Mouse (Mus musculus): ENCODE measurements around the gene Pdgfa. TPM values are rescaled to one million over a fixed set of nuclear protein-coding genes. Genes with fewer than 3 reads are reported as not detected.

Pdgfa gene
- polyA plus RNA-seq, 1 experiment from 2014 or later: 17.6 TPM

DNA sequence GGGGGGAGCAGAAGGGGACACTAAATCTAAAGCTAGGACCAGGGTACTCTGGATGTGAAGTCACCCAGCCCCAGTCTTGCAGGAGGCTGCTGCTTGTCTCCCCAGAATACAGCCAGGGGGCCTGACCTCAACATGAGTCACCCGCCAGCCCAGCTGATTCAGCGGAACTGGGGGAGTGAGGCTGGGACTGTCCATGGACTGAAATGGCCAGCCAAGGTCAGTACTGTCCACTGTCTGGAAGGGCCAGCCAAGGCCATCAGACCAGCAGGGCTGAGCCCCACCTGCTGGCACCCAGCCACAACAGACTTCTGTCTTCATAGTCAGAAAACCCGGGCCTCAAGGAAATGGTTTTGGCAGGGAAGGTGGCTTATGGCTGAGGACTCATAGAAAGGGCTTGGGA lies 17.9 kb upstream of the Pdgfa start:
- Histone ChIP-seq H3K4me3 (no peak overlapping the region), H3K27ac (replicated peaks) (no peak overlapping the region), H3K27me3 (no peaks in the 10 kb centered on the region), H3K36me3 (peaks cover 31% of the 10 kb centered on the region), H3K9me3 (no peaks in the 10 kb centered on the region), H3K4me1 (replicated peaks) (no peaks in the 10 kb centered on the region), H3K4me2 (no peak overlapping the region), H3K9ac (no peak overlapping the region)
- ATAC-seq (ENCODE audit: low read depth): peak; percentile 43; the same call in 1 of the 2 replicates
- 77% methylated on average over 3 of the region's 3 CpGs for WGBS

DNA sequence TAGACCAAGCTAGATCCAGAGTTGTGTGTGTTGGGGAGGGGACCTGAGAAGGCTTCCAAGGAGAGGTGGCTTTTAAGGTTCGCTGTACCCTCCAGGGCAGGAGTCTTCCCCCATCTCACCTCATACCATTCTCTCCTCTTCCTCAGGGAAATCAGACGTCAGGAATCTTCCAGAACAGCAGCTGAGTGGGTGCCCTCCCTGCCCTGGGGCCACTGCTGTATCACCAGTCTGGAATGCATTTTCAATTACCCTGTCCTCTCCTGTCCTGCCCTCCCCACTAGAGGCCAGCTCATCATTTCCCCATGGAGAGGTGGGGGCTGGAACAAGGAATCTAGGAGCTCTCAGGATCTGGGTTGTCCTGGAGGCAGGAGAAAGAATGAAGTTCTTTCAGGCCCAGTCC lies 13.5 kb upstream of the Pdgfa start:
- H3K9me3 ChIP-seq: no peaks in the 10 kb centered on the region
- no peak overlapping the region for H3K27ac ChIP-seq (replicated peaks)
- H3K4me1 ChIP-seq (replicated peaks): no peaks in the 10 kb centered on the region
- 66% methylated on average over 2 of the region's 2 CpGs for WGBS
- no peak overlapping the region for H3K9ac ChIP-seq
- no peak overlapping the region for H3K4me3 ChIP-seq
- no peak overlapping the region for H3K4me2 ChIP-seq
- ATAC-seq (ENCODE audit: low read depth): no peak
- H3K27me3 ChIP-seq: 0 out of 2 replicates have a peak, but pooled peaks cover 6% of the 10 kb centered on the region
- H3K36me3 ChIP-seq: no peaks in the 10 kb centered on the region

DNA sequence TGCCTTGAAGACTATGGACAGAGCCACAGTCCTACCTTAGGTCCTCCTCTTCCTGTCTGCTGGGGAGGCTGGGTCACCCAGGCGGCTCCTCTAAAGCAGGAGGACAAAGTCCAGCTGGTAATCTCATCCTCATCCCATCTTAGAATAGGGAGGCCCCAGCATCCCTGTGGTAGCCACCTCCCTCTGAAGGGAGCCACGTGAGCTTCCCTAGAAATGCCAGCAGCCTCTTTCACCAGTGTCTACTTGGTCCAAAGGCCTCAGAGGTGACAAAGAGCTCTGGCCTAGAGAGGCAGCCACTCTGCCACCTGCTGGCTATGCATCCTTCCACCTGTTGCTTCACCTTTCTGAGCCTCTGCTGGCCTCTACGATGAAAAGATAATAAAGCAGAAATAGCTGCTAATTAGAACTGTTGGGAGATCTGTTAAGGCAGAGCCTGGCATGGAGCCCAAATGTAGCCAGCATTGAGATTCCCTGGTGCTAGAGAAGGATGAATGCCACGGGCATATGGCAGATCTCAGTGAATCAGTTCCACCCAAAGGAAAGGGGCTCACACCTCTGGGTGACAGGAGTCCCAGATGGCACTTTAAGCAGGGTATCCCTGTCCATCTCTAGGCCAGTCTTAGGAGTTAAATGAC lies 10.1 kb upstream of the Pdgfa start:
- 0 out of 2 replicates have a peak, but pooled peaks cover under 1% of the 10 kb centered on the region for H3K9me3 ChIP-seq
- no peaks in the 10 kb centered on the region for H3K4me1 ChIP-seq (replicated peaks)
- H3K4me2 ChIP-seq: no peak overlapping the region
- H3K27ac ChIP-seq (replicated peaks): no peak overlapping the region
- no peak overlapping the region for H3K4me3 ChIP-seq
- no peak for ATAC-seq (ENCODE audit: low read depth)
- H3K36me3 ChIP-seq: no peaks in the 10 kb centered on the region
- 0 out of 2 replicates have a peak, but pooled peaks cover 9% of the 10 kb centered on the region for H3K27me3 ChIP-seq
- 55% methylated on average over 4 of the region's 4 CpGs for WGBS
- H3K9ac ChIP-seq: no peak overlapping the region

DNA sequence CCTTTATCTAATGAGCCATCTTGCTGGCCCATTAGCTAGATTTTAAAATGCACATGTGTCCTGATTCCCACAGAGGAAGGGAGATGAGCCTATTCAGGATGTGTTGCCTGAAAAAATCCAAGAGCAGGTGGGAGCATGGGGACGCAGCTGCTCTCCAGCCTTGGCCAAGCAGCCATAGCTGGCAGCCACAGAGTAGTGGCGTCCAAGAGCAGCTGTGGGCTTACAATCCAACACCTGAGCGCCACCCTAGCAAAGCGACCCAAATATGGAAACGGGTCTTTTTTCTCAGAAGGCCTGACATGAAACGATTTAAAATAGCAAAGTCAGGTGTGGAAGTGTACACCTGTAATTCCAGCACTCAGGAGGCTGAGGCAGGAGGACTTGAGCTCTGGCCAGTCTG lies 7.4 kb upstream of the Pdgfa start:
- WGBS: 81% methylated on average over 6 of the region's 6 CpGs
- H3K9me3 ChIP-seq: 0 out of 2 replicates have a peak, but pooled peaks cover 4% of the 10 kb centered on the region
- H3K4me2 ChIP-seq: no peak overlapping the region
- ATAC-seq (ENCODE audit: low read depth): no peak
- H3K9ac ChIP-seq: no peak overlapping the region
- no peaks in the 10 kb centered on the region for H3K4me1 ChIP-seq (replicated peaks)
- H3K4me3 ChIP-seq: no peak overlapping the region
- peaks cover 22% of the 10 kb centered on the region for H3K27me3 ChIP-seq
- H3K36me3 ChIP-seq: no peaks in the 10 kb centered on the region
- no peak overlapping the region for H3K27ac ChIP-seq (replicated peaks)

DNA sequence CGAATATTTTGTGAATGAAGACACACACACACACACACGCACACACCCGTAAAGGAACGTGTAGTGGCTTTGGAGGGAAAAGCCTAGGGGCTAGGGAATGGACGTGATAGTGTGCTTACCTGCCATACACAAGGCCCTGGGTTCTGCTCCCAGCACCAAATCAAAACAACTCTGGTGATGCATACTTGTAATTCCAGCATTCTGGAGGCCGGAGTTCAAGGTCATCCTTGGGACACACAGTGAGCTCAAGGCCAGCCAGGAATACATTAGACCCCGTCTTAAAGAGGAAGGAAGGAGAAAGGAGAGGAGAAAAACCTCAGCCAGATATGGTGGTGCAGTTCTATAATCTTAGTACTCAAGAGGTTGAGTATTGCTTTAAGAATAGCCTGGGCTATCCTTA lies 2.5 kb upstream of the Pdgfa start:
- WGBS: 75% methylated on average over 7 of the region's 7 CpGs
- ATAC-seq (ENCODE audit: low read depth): no peak
- no peak overlapping the region for H3K4me2 ChIP-seq
- no peak overlapping the region for H3K27ac ChIP-seq (replicated peaks)
- no peaks in the 10 kb centered on the region for H3K36me3 ChIP-seq
- H3K4me1 ChIP-seq (replicated peaks): peaks cover 38% of the 10 kb centered on the region
- no peak overlapping the region for H3K9ac ChIP-seq
- no peak overlapping the region for H3K4me3 ChIP-seq
- H3K27me3 ChIP-seq: peaks cover 48% of the 10 kb centered on the region
- H3K9me3 ChIP-seq: 0 out of 2 replicates have a peak, but pooled peaks cover 4% of the 10 kb centered on the region

DNA sequence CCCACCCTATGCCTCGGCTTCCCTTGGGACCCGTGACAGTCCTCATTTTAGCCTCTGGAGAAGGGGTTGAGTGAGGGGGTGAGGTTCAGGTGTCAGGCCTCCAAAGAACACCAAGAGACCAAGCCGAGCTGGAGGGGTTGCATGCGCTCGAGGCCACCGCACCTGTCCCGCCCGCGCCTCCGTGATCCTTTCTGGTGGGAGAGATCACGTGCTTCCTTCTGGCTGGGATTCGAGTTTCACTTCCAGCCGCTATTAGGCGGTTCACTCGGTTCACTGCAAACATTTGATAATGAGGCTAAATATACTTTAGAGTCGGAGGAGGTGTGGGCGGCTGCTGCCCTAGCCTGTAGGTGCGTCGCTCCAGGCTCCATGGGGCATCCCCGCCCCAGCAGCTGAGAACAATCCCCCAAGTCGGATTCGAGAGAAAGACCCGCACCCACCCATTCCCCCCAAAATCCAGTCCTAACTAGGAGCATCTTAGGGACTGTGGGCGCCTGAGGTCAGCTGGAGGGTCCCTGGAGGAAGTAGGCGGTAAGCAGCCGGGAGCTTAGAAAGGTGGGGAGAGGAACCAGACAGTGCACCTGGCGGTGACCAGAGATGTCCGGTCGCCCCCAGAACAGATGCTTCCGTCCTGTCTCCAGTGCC lies 888 bp upstream of the Pdgfa start:
- H3K4me2 ChIP-seq: peak overlapping the region; percentile 96
- peak overlapping the region; percentile 53 for H3K9ac ChIP-seq
- WGBS: under 1% methylated on average over 30 of the region's 30 CpGs
- H3K36me3 ChIP-seq: no peaks in the 10 kb centered on the region
- peaks cover 54% of the 10 kb centered on the region for H3K4me1 ChIP-seq (replicated peaks)
- no peak for ATAC-seq (ENCODE audit: low read depth)
- no peak overlapping the region for H3K27ac ChIP-seq (replicated peaks)
- H3K27me3 ChIP-seq: peaks cover 60% of the 10 kb centered on the region
- H3K4me3 ChIP-seq: peak overlapping the region; percentile 28
- 0 out of 2 replicates have a peak, but pooled peaks cover 4% of the 10 kb centered on the region for H3K9me3 ChIP-seq

DNA sequence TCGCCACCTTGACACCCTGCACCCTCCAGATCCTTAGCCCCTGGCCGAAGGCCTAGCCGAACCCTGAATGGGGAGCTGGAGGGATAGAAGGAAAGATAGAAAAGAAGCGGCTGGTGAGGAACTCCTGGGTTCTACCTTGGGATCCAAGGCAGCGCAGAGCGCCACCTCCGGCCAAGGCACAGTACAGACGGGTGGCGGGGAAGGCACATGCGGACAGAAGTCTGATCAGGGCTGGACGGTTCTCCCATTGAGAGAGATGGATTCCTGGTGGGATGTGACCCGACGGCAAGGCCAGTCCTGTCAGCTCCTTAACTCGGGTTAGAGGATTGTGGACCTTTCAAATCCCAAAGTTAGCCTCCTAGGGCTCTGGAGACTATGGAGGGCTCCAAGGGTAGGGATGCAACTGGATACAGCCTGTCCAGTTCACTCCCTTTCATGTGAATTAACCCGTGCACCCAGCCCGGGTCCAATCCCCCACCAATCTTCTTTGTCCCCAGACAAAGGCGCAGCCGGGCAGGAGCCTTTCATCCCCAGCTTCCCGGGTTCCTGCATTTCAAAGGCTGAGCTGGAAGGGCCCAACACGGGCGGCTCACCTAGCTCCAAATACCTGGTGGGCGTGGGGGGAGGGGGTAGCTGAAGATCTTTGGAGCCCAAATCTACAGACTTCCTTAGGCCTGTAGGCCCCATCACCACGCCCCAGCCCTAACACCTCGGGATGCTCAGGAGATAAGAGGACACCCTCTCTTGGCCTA lies 672 bp downstream of the Pdgfa start:
- H3K9ac ChIP-seq: peak overlapping the region; percentile 90
- peak overlapping the region; percentile 77 for H3K4me3 ChIP-seq
- H3K36me3 ChIP-seq: no peaks in the 10 kb centered on the region
- no peak for ATAC-seq (ENCODE audit: low read depth)
- no peaks in the 10 kb centered on the region for H3K9me3 ChIP-seq
- peaks cover 68% of the 10 kb centered on the region for H3K4me1 ChIP-seq (replicated peaks)
- 2% methylated on average over 24 of the region's 24 CpGs for WGBS
- H3K27ac ChIP-seq (replicated peaks): peak overlapping the region; percentile 93; the same call in 1 of the 2 replicates
- H3K27me3 ChIP-seq: peaks cover 76% of the 10 kb centered on the region
- peak overlapping the region; percentile 96 for H3K4me2 ChIP-seq

DNA sequence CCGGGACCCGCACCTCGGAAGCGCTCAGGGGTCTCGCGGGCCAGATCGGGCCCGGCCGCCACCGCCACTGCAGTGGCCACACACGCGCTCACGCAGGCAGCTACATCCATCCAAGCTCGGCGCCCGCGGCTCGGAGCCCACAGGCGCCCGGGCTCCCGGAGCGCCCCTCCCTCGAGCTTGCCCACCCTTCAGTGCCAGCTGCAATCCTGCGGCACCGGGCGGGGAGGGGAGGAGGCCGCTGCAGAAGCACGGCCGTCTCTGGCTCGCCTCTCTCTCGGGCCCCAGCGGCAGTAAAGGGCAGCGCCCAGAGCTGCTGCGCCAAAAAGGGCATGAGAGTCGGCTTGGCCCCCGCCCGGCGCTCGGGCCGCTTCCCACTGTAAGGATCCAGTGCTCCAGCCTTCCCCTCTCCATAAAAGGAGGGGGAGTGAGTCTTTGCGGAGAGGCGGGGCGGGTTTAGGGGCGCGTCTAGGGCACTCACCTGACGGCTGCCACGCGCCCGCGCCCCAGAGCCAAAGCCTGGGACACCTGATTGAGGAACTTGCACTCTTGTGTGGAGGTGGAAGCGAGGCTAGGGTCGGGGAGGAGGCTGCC lies 1.4 kb downstream of the Pdgfa start:
- peaks cover 79% of the 10 kb centered on the region for H3K27me3 ChIP-seq
- peak overlapping the region; percentile 93 for H3K27ac ChIP-seq (replicated peaks)
- H3K4me1 ChIP-seq (replicated peaks): peaks cover 75% of the 10 kb centered on the region
- H3K36me3 ChIP-seq: no peaks in the 10 kb centered on the region
- under 1% methylated on average over 50 of the region's 52 CpGs for WGBS
- peak; percentile 58 for ATAC-seq (ENCODE audit: low read depth)
- H3K9me3 ChIP-seq: no peaks in the 10 kb centered on the region
- H3K4me3 ChIP-seq: peak overlapping the region; percentile 77
- H3K9ac ChIP-seq: peak overlapping the region; percentile 90
- H3K4me2 ChIP-seq: peak overlapping the region; percentile 96

DNA sequence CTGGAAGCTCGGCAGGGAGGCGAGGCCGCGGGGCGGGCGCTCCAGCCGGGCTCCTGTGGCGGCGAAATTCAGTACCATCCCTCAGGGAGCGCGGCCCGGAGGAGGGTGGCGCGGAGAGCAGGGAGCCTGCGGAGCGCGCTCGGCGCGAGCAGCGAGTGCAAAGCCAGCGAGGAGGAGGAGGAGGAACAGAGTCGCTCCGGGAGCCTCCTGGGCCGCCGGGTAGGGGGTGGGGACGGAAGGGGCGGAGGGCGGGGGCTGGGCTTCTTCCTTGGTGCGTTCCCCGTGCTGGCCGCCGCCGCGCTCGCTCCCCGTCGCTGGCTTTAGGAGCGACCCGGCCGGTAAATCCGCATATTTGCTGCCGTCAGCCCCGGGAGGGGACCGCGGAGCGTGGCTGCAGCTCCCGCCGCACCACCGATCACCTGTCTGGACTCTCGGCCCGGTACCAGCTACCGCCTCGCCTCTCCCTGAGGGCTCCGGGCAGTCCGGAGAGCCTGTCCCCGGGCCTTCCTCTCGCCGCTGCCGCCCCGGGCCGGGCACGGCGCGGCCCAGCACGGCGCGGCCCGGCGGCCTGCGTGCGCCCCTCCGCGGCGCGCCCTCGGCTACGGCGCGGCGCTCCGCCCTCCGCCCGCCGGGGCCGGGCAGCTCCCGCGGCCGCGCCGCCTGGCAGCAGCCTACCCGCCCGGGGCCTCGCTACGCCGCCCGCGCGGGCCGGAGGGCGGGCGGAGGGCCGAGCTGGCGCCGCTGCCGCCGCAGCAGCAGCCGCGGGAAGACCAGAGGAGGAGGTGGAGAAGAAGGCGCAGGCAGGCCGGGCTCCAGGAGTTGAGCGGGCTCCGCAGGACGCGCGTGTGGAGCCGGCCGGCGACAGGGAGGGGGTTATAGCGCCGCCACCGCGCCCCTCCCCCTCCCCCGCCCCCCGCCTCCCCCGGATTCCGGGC lies 2.1 kb downstream of the Pdgfa start:
- ATAC-seq (ENCODE audit: low read depth): peak; percentile 47
- Histone ChIP-seq H3K4me2 (peak overlapping the region; percentile 96), H3K36me3 (no peaks in the 10 kb centered on the region), H3K4me1 (replicated peaks) (peaks cover 79% of the 10 kb centered on the region), H3K4me3 (peak overlapping the region; percentile 77), H3K9me3 (no peaks in the 10 kb centered on the region), H3K27ac (replicated peaks) (peak overlapping the region; percentile 93), H3K27me3 (peaks cover 74% of the 10 kb centered on the region), H3K9ac (peak overlapping the region; percentile 90)
- under 1% methylated on average over 98 of the region's 127 CpGs for WGBS

DNA sequence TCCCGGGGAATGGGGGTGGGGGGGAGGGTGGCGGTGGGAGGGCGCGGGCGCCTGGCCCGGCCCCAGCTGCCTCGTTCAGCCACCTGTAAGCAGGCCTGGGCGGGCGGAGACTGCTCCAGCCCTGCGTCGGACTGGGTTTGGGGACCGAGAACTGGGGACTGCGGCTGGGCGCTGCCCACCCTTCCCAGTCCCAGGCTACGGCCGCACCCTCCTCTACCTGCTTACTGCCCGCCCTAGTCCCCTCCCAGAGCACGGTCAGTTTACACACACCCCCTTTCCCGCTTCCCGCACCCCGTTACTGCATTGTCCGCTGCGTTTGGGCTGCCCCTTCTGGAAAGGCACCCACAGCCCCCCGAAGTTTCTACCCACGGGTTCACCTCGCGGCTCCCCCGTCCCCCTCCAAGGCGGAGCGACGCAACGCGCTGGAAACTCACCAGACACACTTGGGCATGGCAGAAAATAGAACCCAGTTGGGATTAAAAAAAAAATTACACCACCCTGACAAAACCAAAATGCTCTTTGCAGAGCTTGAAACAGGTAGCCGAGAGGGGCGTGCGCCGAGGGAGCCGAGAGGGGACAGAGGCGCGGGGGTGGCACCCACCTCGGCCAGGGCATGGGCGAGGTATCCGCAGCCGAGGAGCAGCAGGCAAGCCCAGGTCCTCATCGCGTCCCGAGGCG lies 2.9 kb downstream of the Pdgfa start:
- under 1% methylated on average over 44 of the region's 48 CpGs for WGBS

More for the DNA sequence above, 2.9 kb downstream of the Pdgfa start:
- peak overlapping the region; percentile 96 for H3K4me2 ChIP-seq
- ATAC-seq (ENCODE audit: low read depth): no peak; the same call in 1 of the 2 replicates
- H3K9me3 ChIP-seq: no peaks in the 10 kb centered on the region
- peaks cover 66% of the 10 kb centered on the region for H3K27me3 ChIP-seq
- H3K9ac ChIP-seq: peak overlapping the region; percentile 90
- H3K4me1 ChIP-seq (replicated peaks): peaks cover 77% of the 10 kb centered on the region
- peak overlapping the region; percentile 93 for H3K27ac ChIP-seq (replicated peaks)
- peak overlapping the region; percentile 77 for H3K4me3 ChIP-seq
- H3K36me3 ChIP-seq: no peaks in the 10 kb centered on the region
